Mouse (Mus musculus) heart, adult 9 months (tissue): ENCODE measurements at regions not wholly inside any gene's neighbourhood (a gene's known extent, or its start where the extent isn't known, plus 50 kb on each side); places are given as distances from the start of the nearest gene placed in this dataset.
A peak's percentile ranks its signal among the peaks of the same experiment; 100 is the strongest.

ENCODE experiments used
- DNase-seq, 2 experiments: peaks; one replicate each; pipeline ENCODE4 v3.0.0; 2022; ENCODE audit warnings: low spot score in 2 of 2

GRCm38 (mm10) chr1:150043061-150043460, 56.8 kb upstream of the Ptgs2 start:
- DNase-seq = no peak

GRCm38 (mm10) chr1:150041591-150041990, 58.2 kb upstream of the Ptgs2 start:
- no peak for DNase-seq

GRCm38 (mm10) chr1:150033729-150034128, 66.1 kb upstream of the Ptgs2 start:
- no peak for DNase-seq

- DNase-seq = no peak
Observed at GRCm38 (mm10) chr1:150031743-150032142, 68.1 kb upstream of the Ptgs2 start.

- peak; percentile 3 to 20 for DNase-seq
Observed at GRCm38 (mm10) chr1:150027265-150027664, 66.2 kb upstream of the Pla2g4a start.

- no peak for DNase-seq
Observed at GRCm38 (mm10) chr1:150026188-150026587, 65.1 kb upstream of the Pla2g4a start.

- no peak for DNase-seq
Observed at GRCm38 (mm10) chr1:150015201-150015600, 54.1 kb upstream of the Pla2g4a start.

GRCm38 (mm10) chr1:150012447-150012846, 51.4 kb upstream of the Pla2g4a start:
- no peak for DNase-seq
